Mouse (Mus musculus) layer of hippocampus, adult 2 months (tissue): ENCODE results near the gene Ccdc185. TPM values are rescaled to one million over a fixed set of nuclear protein-coding genes. Genes with fewer than 3 reads are reported as not detected.

ENCODE experiments used
- DNase-seq, 2 experiments: peaks; one replicate each; pipeline ENCODE4 v3.0.0; 2022; ENCODE audit warnings: low spot score in 2 of 2
- H3K27ac ChIP-seq: fragments of 200-600 bp; 2 replicates; pipeline ENCODE4 v1.8.1; 2022
- H3K4me3 ChIP-seq: fragments of 200-600 bp; 2 replicates; pipeline ENCODE4 v1.8.1; 2022; ENCODE audit warnings: mild to moderate bottlenecking
- CTCF ChIP-seq: fragments of 200-600 bp; conservative IDR thresholded peaks from 2 replicates; pipeline ENCODE4 v1.8.1; 2022; ENCODE audit warnings: antibody characterized with exemption, mild to moderate bottlenecking, moderate library complexity
- total RNA-seq, 2 experiments: library from RNA; stranded (reverse); gene quantifications; 2 replicates each; pipeline ENCODE4 v1.2.3; 2021

Gene Ccdc185
- total RNA-seq, 2 experiments from 2014 or later = 0.23 to 0.34 TPM

- Histone ChIP-seq H3K27ac (no peak overlapping the region), H3K4me3 (no peak overlapping the region)
- no peak for TF ChIP-seq CTCF
- DNase-seq = no peak
These were observed 34.6 kb downstream of the Ccdc185 start for GRCm38 (mm10) chr1:182714236-182714935.

DNA sequence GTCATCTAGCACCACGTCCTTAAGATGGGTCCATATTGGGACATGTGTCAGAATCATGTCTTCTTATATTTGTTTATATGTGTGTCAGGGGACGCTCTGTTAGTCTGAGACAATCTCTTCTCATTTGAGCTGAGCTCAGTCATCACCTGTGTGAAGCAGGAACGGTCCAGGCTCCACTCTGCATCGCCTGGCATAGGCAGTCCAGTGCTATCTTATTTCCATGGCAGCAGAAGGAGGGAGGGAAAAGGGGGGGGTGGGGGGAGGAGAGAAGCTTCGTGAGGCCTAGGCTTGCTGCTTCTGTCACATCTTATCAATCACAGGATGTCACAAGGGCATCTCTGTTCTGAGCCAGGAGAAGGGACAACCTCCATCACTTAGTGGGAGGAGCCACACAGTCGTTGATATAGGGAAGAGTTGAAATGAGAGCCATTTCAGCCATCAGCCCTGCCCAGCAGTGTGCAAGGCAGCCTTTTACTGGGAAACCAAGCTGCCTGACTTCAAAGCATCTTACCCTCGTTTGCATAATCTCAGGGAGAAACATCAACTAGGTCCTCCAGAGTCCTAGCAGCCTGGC lies 37.5 kb downstream of the Ccdc185 start:
- Histone ChIP-seq H3K27ac (no peak overlapping the region), H3K4me3 (no peak overlapping the region)
- no peak for TF ChIP-seq CTCF
- no peak for DNase-seq

DNA sequence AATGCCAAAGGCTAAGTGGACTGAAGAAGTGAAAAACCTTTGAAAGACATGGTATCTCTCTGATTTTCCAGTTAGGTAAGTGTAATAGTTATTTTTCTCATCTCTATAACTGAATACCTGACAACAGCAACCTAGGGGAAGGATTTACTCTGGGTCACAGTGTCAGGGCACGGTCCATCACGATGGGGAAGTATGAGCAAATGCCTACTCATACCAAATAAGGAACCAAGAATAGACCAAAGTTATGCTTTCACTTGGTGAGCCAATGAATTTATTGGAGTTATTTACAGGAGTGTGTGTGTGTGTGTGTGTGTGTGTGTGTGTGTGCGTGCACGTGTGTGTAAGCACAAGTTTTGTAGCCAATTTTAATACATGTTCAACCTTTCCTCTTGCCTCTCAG lies 41.5 kb downstream of the Ccdc185 start:
- TF ChIP-seq CTCF = no peak
- no peak overlapping the region for H3K4me3 ChIP-seq
- no peak for DNase-seq
- H3K27ac ChIP-seq = no peak overlapping the region

DNA sequence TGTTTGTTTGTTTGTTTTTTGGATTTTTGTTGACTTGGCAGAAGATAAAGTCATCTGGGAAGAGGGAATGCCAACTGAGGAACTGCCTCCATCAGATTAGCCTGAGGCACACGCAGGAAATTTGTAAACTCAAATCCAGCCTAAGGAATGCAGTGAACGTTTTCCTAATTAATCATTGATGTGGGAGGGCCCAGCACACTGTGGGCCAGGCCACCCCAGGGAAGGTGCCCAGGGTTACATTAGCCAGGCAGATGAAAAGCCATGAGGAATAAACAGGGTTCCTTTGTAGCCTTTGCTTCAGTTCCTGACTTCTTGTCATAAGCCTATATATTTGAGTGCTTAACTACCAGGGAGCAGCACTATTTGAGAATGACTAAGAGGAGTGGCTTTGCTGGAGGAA lies 44.1 kb downstream of the Ccdc185 start:
- TF ChIP-seq CTCF = no peak
- H3K27ac ChIP-seq = no peak overlapping the region
- H3K4me3 ChIP-seq = no peak overlapping the region
- DNase-seq = no peak

GRCm38 (mm10) chr1:182699392-182700347 lies 49.3 kb downstream of the Ccdc185 start:
- H3K4me3 ChIP-seq = no peak overlapping the region
- no peak for DNase-seq
- TF ChIP-seq CTCF = no peak
- H3K27ac ChIP-seq = no peak overlapping the region

Other genes starting within 250 kb of the Ccdc185 start
- 10 to 100 TPM; 56.4 to 61.1 TPM for gene Capn2, start 231.6 kb downstream of the Ccdc185 start, total RNA-seq
- not detected for gene Capn8, start 184.2 kb downstream of the Ccdc185 start, total RNA-seq
- gene Susd4, start 14.7 kb upstream of the Ccdc185 start, total RNA-seq = 100 to 1,000 TPM; 127 to 135 TPM
- gene Tlr5, start 205.6 kb upstream of the Ccdc185 start, total RNA-seq = under 1 TPM; 0.22 to 0.44 TPM